7 mouse cellular contexts compared by ENCODE assay signal in the genomic region with DNA sequence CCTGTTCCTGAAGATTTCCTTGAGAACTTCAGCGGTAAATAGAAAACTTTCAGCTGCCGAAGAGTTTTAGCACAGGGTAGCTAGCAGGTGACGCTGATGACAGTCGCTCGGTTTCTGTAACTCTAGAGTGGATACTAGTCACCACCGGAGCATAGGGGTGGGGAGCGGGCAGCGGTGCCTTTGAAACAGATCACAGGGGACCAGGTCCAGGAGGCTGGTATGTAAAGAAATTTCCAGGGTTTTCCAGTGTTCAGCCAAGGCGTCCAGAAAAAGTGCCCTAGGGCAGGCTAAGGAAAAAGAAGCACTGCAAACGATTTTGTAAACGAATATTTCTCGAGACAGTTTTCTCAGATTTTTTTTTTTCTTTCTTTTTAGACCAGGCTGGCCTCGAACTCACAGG. TPM values are rescaled to one million over a fixed set of nuclear protein-coding genes. Genes with fewer than 3 reads are reported as not detected.
DNase-seq lines count a peak whose midpoint lies in the region; ATAC-seq lines count a peak whose summit lies in the region.

TSS of gene Cnot11 (plus strand) at position 162 of the 400 bp plus-strand sequence.

- WGBS in forebrain, embryonic 11.5 days, result 39% methylated on average over 13 of the region's 13 CpGs
- WGBS in limb, embryonic 12.5 days, result 30% methylated on average over 13 of the region's 13 CpGs

- peak within 1 kb of the TSS; percentile 94 for H3K4me3 ChIP-seq in forebrain, embryonic 11.5 days (ENCODE audit: low read depth, low read length)
- H3K4me3 ChIP-seq in limb, embryonic 12.5 days (replicated peaks), result peak within 1 kb of the TSS; percentile 98

- H3K9me3 ChIP-seq in forebrain, embryonic 11.5 days (ENCODE audit: control insufficient read depth, low read length), result no peaks in the 10 kb centered on the region; the same call in 1 of the 2 replicates
- H3K9me3 ChIP-seq in limb, embryonic 12.5 days, result 0 out of 2 replicates have a peak, but pooled peaks cover under 1% of the 10 kb centered on the region

- peak within 1 kb of the TSS; percentile 78 for H3K9ac ChIP-seq in forebrain, embryonic 11.5 days (ENCODE audit: low read length)
- H3K9ac ChIP-seq in limb, embryonic 12.5 days (replicated peaks), result peak within 1 kb of the TSS; percentile 91

- intact Hi-C loops in heart, postnatal 25 days (cut with DNase I), result loop anchor here (5.0 kb wide), 1 partner anchor 42 kb away; the partner anchor contains the start of gene Rnf149

- no peak for ATAC-seq in forebrain, embryonic 11.5 days (replicated peaks; ENCODE audit: low FRiP score)
- ATAC-seq in limb, embryonic 12.5 days (ENCODE audit: insufficient number of reproducible peaks, insufficient read depth, low FRiP score, low TSS enrichment, low read depth), result no peak
- no peak for ATAC-seq in neutrophil, adult 5-6 weeks (ENCODE audit: extremely low read depth, insufficient number of reproducible peaks, low FRiP score, poor library complexity, severe bottlenecking)

- peaks cover 5% of the 10 kb centered on the region for H3K36me3 ChIP-seq in forebrain, embryonic 11.5 days (ENCODE audit: control insufficient read depth, insufficient read depth, low read length)
- H3K36me3 ChIP-seq in limb, embryonic 12.5 days, result peaks cover 24% of the 10 kb centered on the region

- no peaks in the 10 kb centered on the region for H3K27me3 ChIP-seq in forebrain, embryonic 11.5 days (ENCODE audit: control insufficient read depth, insufficient read depth, low read length)
- H3K27me3 ChIP-seq in limb, embryonic 12.5 days, result no peaks in the 10 kb centered on the region

- no peak for DNase-seq in urinary bladder, adult 2 months (ENCODE audit: low spot score)
- DNase-seq in urinary bladder, postnatal 10 days (ENCODE audit: low spot score), result no peak
- DNase-seq in forebrain, embryonic 11.5 days (ENCODE audit: low spot score), result no peak
- DNase-seq in heart, postnatal 25 days (ENCODE audit: low spot score), result no peak
- DNase-seq in cerebellum, postnatal 10 days, result no peak

- peak within 1 kb of the TSS; percentile 68 for H3K27ac ChIP-seq in forebrain, embryonic 11.5 days (ENCODE audit: low read depth, low read length)
- H3K27ac ChIP-seq in limb, embryonic 12.5 days, result peak within 1 kb of the TSS; percentile 93

- H3K4me2 ChIP-seq in forebrain, embryonic 11.5 days (ENCODE audit: low read depth, low read length, severe bottlenecking), result peak within 1 kb of the TSS; percentile 88
- H3K4me2 ChIP-seq in limb, embryonic 12.5 days, result peak within 1 kb of the TSS; percentile 82

- H3K4me1 ChIP-seq in forebrain, embryonic 11.5 days (replicated peaks; ENCODE audit: control insufficient read depth, insufficient read depth, low read length), result peaks cover 9% of the 10 kb centered on the region; the same call in 1 of the 2 replicates
- H3K4me1 ChIP-seq in limb, embryonic 12.5 days (replicated peaks), result peaks cover 16% of the 10 kb centered on the region

RNA-seq across cellular contexts. Expression of gene Cnot11, which starts in this region (rescaled TPM):
- 16.8 and 17.1 TPM in 2 replicates for polyA plus RNA-seq in urinary bladder, adult 2 months (2012; rRNA removed)
- 25.7 and 35.4 TPM in 2 replicates for polyA plus RNA-seq in forebrain, embryonic 11.5 days (2014; fragmentation: Nextera tagmentation; extraction: Ambion mirVana)
- 10 to 100 TPM; 12.9 to 14.7 TPM for total RNA-seq in heart, postnatal 25 days (2021)
- polyA plus RNA-seq in limb, embryonic 12.5 days (2016; fragmentation: Nextera tagmentation; extraction: Ambion mirVana), result 31.9 and 35.5 TPM in 2 replicates
- total RNA-seq in neutrophil, adult 5-6 weeks (2017), result 20.6 and 22.5 TPM in 2 replicates
